Mouse (Mus musculus): ENCODE data around the gene Copz1.

Gene Copz1

DNA sequence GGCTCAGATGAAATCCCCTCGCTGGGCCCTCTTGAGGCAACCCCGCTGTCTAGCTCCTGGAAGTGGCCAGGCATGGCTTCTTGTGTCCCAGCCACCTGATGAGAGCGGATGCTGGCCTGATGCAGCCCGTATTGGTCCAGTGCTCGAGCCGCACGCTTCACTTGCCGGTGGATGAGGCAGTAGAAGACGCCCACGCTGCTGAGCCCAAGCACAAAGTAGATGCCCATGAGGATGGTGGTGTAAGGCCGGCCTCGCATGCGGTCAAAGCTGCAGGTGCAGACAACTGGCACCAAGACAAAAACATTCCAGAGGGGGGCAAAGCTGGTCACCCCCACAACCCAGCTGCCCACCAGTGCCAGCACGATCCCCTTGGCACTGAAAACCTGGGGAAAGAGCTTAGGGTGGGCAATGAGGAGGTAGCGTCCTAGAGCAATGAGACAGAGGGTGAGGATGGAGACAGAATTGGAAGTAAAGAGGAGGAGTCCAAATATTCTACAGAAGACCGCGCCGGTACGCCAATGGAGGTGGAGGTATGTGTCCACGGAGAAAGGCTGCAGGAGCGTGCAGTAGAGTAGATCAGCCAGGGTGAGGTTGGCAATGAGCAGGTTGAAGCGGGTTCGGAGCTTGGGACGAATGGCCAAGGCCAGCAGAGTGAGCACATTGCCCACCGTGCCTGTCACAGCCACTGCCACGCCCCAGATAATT, 36.5 kb downstream of the Copz1 start:
- DNase-seq (ENCODE audit: low spot score in 2 of 2), result no peak

DNA sequence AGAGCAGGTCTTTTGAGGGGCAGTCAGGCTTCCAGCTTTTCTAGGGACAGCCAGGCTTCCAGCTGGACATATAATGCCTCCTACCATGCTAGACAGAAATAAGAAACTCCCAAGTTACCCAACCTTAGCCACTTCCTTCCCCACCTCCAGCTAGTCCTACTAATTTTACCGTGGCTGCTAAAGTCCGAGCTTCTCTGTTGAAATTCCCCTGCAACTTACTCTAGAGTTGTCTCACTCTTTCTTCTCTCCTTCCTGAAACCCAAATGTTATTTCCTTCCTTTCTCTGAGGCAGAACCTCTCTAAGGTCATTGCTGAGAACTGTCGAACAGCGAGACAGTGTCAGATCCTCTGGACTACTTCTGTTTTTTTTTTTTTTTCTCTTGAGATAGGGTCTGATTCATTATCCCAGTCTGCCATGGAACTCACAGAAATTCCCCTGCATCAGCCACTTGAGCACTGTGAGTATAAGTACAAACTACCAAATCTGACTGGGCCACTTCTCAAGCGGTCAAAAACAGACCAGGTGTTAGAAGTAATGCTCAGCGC, 37.9 kb downstream of the Copz1 start, which contains the start of gene Gpr84:
TSS of gene Gpr84 (minus strand) at position 248 of the 546 bp plus-strand sequence.
- no peak for DNase-seq (ENCODE audit: low spot score in 2 of 2)

DNA sequence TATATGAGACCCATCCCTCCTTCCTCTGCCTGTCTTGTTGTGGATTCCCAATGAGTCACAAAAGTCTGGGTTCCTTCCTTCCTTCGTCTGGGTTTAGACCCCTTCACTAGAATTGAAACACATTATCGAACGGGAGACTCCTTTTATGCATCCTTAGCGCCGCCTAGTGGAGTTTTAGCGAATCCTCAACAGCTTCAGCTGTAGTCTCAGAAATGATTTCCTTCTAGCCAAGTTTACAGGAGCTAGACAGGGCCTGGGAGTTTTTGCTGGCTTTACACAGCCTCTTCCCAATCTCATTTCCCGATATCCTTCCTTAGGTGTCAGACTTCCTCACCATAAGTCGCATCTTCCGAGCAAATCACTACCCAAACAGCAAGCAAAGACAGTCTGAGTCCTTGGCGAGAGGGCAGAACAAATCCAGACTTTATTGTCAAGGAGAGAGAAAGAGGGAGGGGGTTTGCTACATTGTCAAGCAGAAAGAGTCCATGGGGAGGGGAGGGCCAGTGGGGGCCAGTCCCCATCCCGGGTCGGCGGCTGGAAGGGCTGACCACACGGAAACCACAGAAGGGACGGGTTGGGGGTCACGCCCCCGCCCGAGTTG, 41.1 kb downstream of the Copz1 start:
- peak; percentile 44 to 54 for DNase-seq (ENCODE audit: low spot score in 2 of 2)

DNA sequence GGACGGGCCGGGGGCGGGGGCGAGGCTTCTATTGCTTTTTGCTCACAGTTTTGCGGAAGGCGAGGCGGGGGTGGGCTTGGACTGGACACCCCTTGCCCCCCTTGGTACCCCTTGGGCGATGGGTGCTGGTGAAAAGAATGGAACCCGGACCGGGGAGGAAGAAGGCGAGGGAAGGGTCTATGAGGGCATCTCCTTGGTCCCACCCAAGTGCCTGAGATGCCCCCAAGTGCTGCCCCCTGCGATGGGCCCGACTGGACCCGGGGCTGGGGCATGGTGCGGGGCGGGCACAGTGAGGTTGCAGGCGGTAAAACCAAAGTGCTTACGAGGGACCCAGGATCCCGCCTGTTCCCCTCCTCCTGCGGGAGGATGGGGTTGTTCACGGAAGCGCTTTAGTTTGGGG, 41.7 kb downstream of the Copz1 start:
- DNase-seq (ENCODE audit: low spot score in 2 of 2), result no peak

DNA sequence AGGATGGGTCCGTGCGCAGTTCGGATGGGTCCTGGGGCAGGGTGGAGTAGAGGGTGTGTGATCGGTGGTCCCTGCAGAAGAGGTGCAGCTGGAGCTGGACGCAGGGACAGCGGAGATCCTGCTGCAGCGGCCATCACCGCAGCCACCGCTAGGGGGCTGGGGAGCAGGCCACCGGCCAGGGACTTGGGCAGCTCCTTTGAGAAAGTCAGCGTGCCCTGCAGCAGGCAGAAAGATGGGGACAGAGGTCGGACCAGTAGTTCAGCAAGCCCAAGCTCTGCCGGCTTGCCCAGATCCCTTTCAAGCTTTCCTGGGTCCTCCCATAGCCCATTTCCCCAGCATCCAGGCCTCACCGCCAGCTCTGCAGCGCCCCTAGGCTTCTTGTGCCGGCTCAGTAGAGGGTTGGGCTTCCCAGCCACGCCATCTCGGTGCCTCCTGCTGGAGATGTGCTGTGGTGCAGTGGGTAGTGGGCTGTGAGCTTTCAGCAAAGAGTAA, 42.5 kb downstream of the Copz1 start:
- DNase-seq (ENCODE audit: low spot score in 2 of 2), result peak in 1 of 2 experiments; percentile 35

DNA sequence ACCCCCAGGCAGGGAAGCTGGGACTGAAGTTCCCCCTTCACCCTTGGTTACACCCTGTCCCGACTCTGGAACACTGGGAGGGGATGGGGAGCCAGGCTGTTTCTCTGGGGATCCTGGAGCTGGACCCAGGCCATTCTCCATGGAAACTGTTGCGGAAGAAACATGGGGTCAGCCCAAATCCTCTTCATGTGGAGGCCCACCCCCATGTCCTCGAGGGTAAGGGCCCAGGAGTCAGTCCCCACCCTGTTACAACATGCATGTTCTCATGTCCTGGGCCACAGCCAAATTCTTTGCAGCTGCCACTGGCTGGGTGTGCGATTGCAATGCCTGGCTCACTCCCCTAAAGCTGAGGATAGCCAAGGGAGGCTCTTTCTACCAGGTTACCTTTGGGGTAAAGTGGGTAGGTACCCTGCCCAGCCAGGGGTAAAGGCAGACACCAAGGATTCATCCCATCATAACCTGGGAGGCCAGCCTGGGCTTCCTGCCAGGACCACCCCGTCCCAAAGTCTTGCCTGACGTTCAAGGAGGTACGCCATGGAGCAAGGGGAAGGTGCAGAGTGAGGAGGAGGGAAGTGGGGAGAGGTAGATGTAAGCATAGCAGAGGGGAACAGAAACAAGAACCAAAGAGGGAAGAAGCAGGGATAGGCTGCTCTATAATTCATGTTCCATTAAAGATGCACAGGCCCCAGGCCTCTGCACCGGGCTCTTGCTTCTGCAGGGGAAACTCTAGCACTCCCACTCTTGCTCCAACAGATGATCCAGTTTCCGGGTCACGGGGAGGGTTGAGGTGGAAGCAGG, 43.7 kb downstream of the Copz1 start:
- DNase-seq (ENCODE audit: low spot score in 2 of 2), result no peak

DNA sequence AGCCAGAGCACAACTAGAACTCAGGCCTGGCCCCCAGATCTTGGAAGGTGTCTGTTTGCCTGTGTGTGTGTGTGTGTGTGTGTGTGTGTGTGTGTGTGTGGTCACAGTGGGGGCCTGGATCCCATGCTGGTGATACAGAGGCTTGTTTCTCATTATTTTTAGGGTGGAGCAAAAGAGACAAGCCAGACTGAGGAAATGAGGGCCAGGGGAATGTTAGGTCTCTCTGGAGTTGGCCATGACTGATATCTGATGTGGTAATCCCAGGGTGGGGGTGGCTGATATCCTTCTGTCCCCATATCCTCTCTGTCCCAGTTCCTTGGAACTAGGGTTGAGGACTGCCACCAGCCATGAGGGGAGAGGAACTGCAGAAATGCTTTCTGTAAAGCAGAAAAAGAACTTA, 44.6 kb downstream of the Copz1 start:
- no peak for DNase-seq (ENCODE audit: low spot score in 2 of 2)

DNA sequence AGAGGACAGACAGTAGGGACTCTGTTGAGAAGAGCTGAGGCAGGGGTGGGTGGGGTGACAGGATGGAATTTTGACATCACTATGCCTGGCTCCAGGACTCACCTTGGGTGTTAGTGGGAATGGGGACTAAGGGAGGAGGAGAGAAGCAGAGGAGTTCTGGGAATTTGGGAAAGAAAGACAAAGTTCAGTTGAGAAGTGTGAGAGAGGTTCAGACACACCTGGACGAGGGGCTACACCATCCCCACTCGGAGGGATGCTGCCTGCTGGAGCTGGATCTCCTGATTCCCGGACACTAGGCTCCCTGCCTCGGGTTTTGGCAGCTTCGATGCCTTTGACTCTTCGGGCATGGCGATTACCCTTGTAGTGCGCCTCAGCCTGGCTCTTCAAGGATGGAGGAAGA, 45.2 kb downstream of the Copz1 start:
- no peak for DNase-seq (ENCODE audit: low spot score in 2 of 2)

DNA sequence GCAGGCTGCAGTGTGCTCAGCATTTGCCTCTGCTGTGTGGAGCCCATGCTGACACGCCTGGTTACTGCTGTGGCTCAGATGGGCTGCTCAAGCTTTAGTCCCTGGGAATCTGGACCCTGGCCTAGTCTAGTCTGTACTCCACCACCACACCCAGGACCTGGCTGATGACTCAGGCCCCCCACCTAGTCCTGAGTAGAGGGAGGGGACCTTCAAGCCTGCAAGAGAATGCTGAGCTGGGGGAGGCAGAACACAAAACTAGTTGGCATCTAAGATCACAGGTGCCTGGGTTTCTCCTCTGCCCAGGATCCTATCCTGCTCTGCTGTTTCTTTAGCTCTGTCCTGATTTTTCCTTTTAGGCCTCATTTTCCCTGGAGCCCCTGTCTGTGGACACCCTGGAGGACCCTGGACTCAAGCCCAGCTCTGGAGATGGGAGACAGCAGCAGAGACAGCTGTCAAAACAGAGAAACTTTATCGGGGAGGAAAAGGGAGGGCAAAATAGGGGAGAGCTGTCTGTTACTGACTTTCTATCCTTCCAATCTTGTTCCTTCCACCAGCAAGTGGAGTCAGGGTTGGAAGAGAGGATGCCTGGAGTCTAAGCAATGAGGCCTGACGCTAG, 45.8 kb downstream of the Copz1 start:
- no peak for DNase-seq (ENCODE audit: low spot score in 2 of 2)

DNA sequence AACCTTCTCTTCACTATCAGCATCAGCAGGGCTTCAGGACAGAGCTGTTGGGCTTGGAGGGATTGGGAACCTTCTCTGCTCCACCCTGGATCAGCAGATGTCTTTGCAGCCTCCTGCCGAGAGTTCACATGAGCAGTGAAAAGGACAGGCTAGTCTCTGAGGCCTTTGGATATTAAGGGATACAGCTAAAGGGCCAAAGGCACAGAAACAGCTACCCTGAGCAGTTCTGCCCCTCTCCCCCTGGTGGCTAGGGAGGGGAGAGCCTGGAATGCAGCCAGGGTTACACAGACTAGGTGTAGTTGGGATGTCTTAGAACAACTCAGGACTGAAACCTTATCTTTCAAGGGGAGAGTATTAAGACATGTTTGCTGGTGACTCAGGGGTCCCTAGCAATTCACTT, 48.6 kb downstream of the Copz1 start:
- no peak for DNase-seq (ENCODE audit: low spot score in 2 of 2)

DNA sequence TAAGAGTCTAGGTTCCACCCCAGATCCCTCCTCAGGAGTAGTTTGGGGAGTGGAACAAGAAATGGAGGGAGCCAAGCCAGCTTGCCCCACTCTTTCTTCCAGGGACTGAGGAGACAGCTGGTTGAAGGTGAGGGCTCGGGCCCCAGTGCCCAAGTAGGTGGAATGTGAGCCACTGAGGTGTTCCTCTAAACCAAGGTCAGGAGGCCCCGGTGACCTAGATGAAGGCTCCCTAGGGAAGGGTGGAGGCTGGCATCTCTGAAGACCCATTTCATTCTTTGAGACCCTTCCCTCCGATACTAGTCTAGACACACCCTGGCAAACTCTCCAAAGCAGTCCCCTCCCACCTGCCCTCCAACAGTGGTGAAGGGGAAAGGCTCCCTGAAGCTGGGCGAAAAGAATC, 49.9 kb downstream of the Copz1 start:
- DNase-seq (ENCODE audit: low spot score in 2 of 2), result no peak

DNA sequence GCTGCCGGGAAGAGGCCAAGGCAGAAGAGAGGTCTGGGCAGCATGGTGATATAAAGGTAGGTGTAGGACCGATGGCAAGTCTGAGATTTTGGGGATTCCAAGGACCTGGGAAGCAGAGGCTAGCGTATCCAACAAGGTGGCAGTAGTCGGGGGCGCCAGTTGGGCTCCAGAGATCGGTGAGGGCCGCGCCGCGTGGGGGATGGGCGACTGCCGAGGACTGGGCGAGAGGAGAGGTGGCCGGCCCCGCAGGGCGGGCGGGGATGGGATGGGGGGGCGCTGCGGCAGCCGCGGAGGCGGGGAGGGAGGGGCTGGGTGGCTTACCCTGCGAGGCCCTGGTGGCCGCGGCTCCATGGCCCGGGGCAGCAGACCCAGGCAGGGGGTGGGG, 50.5 kb downstream of the Copz1 start:
- DNase-seq (ENCODE audit: low spot score in 2 of 2), result no peak

DNA sequence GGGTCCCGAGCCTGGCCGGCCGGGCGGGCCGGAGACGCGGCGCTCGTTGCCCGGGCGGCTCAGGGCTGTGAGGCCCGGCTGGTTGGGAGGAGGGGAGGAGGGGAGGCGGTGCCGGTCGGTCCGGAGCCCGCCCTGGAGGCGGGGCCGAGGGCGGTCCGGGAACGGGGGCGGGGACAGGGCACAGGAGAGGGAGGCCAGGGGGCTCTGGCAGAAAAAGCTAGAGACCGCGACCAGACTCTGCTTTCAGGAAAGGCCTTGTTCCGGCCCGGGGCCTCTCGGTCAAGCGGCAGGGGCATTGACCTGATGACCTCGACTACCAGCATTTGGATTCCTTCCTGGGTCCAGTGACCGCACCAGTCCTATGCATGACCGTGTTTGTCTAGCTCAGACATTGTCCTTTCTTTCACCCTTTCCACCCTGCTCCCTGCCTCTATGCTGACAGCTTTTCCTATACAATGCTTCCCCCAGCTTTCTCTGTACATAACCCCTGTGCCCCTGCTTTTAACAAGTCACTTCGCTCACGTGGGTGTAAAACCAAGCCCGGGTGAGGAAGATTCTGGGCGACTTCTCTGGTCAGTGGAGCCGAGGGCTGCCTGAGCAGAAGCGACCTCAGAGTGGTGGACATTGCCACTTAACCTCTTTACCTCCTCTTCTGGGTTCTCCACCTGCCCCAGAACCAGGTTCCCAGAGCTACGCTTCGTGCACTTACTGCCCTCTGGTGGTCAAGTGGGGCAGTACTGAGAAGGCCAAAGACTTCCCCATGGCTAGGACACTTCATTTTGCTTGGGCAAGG, 51.1 kb downstream of the Copz1 start:
- DNase-seq (ENCODE audit: low spot score in 2 of 2), result peak; percentile 70 to 79

DNA sequence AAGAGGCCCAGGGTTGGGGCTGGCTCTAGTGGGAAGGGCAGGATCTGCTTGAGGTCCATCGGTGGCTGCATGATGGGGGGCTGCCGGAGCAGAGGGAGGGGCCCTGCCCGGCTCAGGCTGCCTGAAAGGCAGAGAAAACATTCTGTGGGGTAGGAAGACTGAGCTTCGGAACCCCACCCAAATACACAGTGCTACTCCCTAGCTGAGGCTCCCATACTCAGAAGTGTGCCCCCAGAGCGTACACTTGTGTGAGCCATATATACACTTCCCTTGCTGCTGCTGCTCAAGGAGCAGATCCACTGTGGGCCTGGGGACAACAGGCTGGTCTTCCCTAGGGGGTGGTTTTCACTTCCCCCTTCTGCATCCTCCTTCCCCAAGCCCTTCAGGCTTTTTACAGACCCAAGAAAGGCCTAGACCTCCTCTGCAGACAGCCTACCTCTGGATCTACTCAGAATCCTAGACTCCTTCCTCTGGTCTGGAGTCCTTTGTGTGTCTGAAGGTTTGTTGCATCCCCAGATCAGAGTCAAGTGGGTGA, 60.6 kb downstream of the Copz1 start:
- DNase-seq (ENCODE audit: low spot score in 2 of 2), result peak in 1 of 2 experiments; percentile 31

DNA sequence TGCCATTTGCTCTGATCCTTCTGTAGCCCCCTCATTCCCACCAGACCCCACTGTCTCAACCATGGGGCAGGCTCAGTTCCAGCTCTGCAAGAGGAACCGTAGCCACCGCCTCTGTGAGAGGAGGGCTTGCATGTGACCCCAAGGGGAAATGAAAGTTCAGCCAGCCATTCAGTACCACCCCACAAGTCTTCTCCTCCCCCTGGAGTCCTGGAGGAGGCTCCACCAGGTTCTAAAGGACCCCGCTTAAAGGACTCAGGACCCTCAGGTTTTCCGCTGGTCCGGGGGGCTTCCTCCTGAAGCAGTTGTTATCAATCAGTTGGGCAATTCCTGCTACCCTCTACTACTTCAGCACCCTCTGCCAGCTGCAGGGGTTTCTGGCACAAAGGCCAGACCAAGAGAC, 61.2 kb downstream of the Copz1 start:
- peak in 1 of 2 experiments; percentile 74 for DNase-seq (ENCODE audit: low spot score in 2 of 2)

DNA sequence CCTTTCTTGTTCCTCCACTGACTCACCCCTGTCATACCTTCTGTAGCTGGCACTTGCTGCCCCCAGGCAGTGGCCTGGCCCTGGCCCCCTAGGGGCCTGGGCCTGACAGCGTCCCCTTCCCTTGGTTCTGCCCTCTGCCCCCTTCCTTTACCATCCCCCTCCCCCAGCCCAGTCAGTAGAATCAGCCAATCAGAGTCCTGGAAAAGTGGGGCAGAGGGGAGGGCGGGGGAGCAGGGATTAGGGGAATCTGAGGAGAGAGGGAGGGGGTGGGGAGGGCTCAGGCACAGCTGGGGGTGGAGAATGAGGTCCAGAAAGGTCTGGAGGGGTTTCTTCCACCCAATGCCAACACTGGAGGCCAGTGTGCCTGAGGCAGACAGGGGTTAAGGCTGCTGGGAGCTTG, 61.7 kb downstream of the Copz1 start:
- no peak for DNase-seq (ENCODE audit: low spot score in 2 of 2)

DNA sequence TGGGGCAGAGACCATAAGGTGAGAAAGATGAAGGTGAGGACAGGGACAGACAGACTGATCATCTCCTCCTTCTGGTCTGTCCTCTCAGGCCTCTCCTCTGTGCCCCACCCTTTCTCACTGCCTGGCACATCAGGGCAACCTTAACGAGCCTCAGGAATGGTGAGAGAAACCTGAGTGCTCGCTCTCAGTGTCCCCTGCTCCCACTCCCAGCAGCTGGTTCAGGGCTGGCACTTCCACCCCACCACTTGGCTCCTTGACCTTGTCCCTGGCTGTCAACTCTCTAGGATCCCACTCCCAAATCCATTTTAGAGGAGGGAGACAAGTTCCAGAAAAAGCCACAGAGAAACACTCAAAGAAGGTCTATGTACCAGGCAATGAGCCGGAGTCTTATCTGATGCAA, 62.5 kb downstream of the Copz1 start:
- DNase-seq (ENCODE audit: low spot score in 2 of 2), result no peak

DNA sequence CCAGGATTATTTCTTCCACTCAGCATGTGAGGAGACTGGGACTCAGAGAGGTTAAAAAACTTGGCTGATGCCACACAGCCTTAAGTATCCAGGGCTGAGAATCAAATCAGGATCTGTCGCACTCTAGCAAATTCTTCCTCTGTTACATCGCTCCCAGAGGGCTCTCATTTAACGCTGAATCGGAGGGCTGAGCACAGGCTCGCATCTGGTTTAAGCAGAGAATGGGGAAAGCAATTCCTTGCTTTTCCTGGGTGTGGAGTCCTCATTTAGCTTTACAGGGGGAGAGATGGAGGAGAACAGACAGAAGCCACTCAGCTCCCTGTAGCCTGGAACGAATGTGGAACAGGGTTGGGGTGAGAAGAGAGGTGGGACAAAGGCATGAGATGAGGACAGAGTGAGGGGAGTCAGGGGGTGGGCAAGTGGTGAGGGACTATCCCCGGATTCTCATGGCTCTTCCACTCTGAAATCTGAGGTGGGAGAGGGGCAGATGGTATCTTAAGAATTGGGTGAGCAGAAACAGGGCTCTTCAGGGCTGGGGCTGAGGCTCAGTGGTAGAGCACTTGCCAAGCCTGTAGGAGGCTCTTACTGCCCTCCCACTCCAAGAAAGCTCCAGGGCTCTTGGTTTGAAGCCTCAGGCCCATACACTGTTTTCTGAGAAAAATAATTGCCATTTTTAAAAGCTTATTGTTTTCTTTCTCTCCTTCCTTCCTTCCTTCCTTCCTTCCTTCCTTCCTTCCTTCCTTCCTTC, 63.1 kb downstream of the Copz1 start:
- DNase-seq (ENCODE audit: low spot score in 2 of 2), result no peak

DNA sequence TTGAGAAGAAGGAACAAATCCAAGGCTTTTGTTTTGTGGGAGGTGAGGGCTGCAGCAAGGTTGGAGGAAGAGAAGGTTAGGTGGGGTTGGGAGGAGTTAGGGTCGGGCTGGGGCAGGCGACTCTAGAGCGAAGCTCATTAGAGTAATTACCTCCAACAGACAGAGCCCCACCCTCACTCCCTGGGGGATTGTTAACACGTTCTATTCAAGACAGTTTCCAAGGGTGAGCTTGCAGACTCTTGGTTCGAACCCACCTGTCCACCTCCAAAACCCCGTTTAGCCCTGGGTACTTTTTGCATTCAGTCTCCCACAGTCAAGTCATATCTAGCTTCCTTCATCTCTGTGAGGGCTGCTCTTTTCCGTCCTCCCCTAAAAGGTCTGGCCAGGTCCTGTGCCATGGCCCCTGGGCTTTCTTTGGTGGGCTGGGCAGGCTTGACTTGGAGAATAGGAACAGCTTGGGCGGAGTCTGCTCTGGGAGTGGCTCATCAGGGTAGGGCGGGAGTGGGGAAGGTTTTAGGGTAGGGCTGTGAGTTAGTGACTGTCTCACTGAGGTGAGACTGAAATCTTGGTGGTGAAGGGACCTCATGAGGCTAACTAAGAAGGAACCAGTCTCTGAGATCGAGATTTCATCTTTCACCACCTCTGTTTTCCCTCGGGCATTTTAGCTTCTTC, 64.6 kb downstream of the Copz1 start:
- DNase-seq (ENCODE audit: low spot score in 2 of 2), result no peak

DNA sequence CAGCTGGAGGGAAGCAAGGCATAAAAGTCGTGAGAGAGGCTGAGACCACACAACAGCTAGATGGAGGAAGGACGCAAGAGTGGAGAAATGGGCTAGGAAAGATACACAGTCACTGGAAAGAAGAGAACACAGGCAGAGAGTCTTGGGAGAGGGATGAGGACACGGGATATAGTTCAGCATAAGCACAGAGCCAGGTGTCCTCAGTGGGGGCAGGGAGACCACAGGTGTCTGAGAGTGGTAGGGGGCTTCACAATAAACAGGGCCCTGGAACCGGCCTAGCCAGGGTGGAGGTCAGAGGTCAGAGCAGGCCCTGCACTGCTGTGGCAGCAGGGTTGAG, 66.3 kb downstream of the Copz1 start:
- no peak for DNase-seq (ENCODE audit: low spot score in 2 of 2)
